Comparison of ENCODE assay signal across 26 mouse cellular contexts in the genomic region with DNA sequence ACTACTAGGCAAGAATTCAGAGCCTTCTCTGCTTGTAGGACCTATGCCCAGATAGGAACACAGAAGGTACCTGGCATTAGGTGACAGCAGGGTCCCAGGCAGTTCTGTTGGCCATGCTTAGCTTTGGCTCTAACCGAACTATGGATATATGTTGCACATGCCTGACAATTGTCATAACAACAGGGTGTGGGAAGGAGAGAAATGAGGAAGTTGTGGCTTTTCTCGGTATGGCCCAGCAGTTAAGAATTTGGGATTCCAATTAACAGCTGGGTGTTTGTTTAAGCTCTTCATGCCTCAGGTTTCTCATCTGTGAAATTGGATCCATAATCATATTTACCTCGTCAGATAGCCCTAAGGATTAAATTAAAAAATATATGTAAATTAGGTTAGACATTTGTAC.
DNase-seq lines count a peak whose midpoint lies in the region; ATAC-seq and TF ChIP-seq lines count a peak whose summit lies in the region.
"Had no signal": no experiment of that assay in that cellular context is flagged by ENCODE, and none has a peak within 500 bp of the region (broad histone marks: within the 10 kb centered on the region; RNA-seq: fewer than 3 reads in every experiment).

No protein-coding gene starts in this region.

- no peaks in the 10 kb centered on the region for H3K9me3 ChIP-seq in midbrain, embryonic 11.5 days (ENCODE audit: control insufficient read depth, low read length)
- H3K9me3 ChIP-seq in midbrain, embryonic 16.5 days (replicated peaks; ENCODE audit: control insufficient read depth, low read length, poor library complexity, severe bottlenecking), result no peaks in the 10 kb centered on the region
- no peaks in the 10 kb centered on the region for H3K9me3 ChIP-seq in MEL (replicated peaks; ENCODE audit: insufficient read depth, low read length)
- H3K9me3 ChIP-seq: embryonic facial prominence, embryonic 10.5 days; heart, embryonic 12.5 days; hindbrain, embryonic 13.5 days; limb, embryonic 15.5 days; midbrain, embryonic 13.5 days had no signal

- no peaks in the 10 kb centered on the region for H3K36me3 ChIP-seq in midbrain, embryonic 11.5 days (ENCODE audit: control insufficient read depth, insufficient read depth, low read length)
- H3K36me3 ChIP-seq in midbrain, embryonic 16.5 days (ENCODE audit: control insufficient read depth, insufficient read depth, low read length), result no peaks in the 10 kb centered on the region
- H3K36me3 ChIP-seq in MEL (ENCODE audit: control insufficient read depth in 1 of 2, insufficient read depth in 2 of 2, low read length in 2 of 2), result peaks cover 0 to 46% of the 10 kb centered on the region in 2 experiments; a peak in 2 of 4 replicates
- no peaks in the 10 kb centered on the region for H3K36me3 ChIP-seq in splenic B cell, adult 2 months (ENCODE audit: control insufficient read depth, insufficient read depth, low read length, poor library complexity, severe bottlenecking)
- H3K36me3 ChIP-seq: embryonic facial prominence, embryonic 10.5 days; heart, embryonic 12.5 days; hindbrain, embryonic 13.5 days; limb, embryonic 15.5 days; midbrain, embryonic 13.5 days had no signal

- TF ChIP-seq EP300 in MEL (IDR thresholded peaks at IDR 0.05; ENCODE audit: low read depth in 1 of 2, low read length in 2 of 2), result peak; percentile 96

- TF ChIP-seq POLR2A in MEL (IDR thresholded peaks at IDR 0.05; ENCODE audit: control insufficient read depth in 1 of 2, insufficient read depth in 1 of 2, low read depth in 1 of 2, low read length in 2 of 2, poor library complexity in 1 of 2), result no peak

- H3K9ac ChIP-seq in midbrain, embryonic 11.5 days (ENCODE audit: low read length), result no peak overlapping the region
- no peak overlapping the region for H3K9ac ChIP-seq in midbrain, embryonic 16.5 days (ENCODE audit: low read depth, low read length)
- no peak overlapping the region; the same call in 1 of the 2 replicates for H3K9ac ChIP-seq in MEL (ENCODE audit: control insufficient read depth, low read depth, low read length, poor library complexity, severe bottlenecking)
- H3K9ac ChIP-seq: heart, embryonic 12.5 days; hindbrain, embryonic 13.5 days; limb, embryonic 15.5 days; midbrain, embryonic 13.5 days had no signal

- 84% methylated on average over 3 of the region's 3 CpGs for WGBS in midbrain, embryonic 11.5 days
- WGBS in midbrain, embryonic 16.5 days, result 76% methylated on average over 3 of the region's 3 CpGs

- ATAC-seq in midbrain, embryonic 11.5 days (ENCODE audit: low FRiP score), result no peak
- ATAC-seq in midbrain, embryonic 16.5 days, result no peak
- peak; percentile 97 to 98 for ATAC-seq in hematopoietic stem cell, adult 5-6 weeks (replicated peaks in 1 of 2; ENCODE audit: insufficient read depth in 1 of 2, low FRiP score in 2 of 2, low TSS enrichment in 1 of 2, low read depth in 1 of 2, poor library complexity in 2 of 2, severe bottlenecking in 2 of 2)
- ATAC-seq: forebrain, embryonic 16.5 days; midbrain, embryonic 13.5 days had no signal

- H3K27ac ChIP-seq in midbrain, embryonic 11.5 days (ENCODE audit: low read depth, low read length), result no peak overlapping the region
- no peak overlapping the region for H3K27ac ChIP-seq in midbrain, embryonic 16.5 days (ENCODE audit: low read length)
- peak overlapping the region; percentile 76 for H3K27ac ChIP-seq in MEL (ENCODE audit: control insufficient read depth, low read depth, low read length)
- H3K27ac ChIP-seq: embryonic facial prominence, embryonic 10.5 days; hindbrain, embryonic 13.5 days; kidney, postnatal 0 days; limb, embryonic 15.5 days; midbrain, embryonic 13.5 days had no signal

- no peaks in the 10 kb centered on the region for H3K79me2 ChIP-seq in MEL (ENCODE audit: control insufficient read depth, insufficient read depth, low read length, poor library complexity)

- H3K4me3 ChIP-seq in midbrain, embryonic 11.5 days (ENCODE audit: low read depth, low read length), result no peak overlapping the region
- H3K4me3 ChIP-seq in midbrain, embryonic 16.5 days (ENCODE audit: low read depth, low read length), result no peak overlapping the region
- H3K4me3 ChIP-seq in MEL (ENCODE audit: control insufficient read depth in 1 of 2, insufficient read depth in 1 of 2, low read depth in 2 of 2, low read length in 2 of 2), result peak overlapping the region in 1 of 2 experiments; percentile 33; a peak in 1 of 4 replicates
- H3K4me3 ChIP-seq: embryonic facial prominence, embryonic 10.5 days; heart, embryonic 12.5 days; hindbrain, embryonic 13.5 days; limb, embryonic 15.5 days; midbrain, embryonic 13.5 days had no signal

- H3K4me2 ChIP-seq in midbrain, embryonic 11.5 days, result no peak overlapping the region
- H3K4me2 ChIP-seq in midbrain, embryonic 16.5 days (ENCODE audit: low read length), result no peak overlapping the region
- H3K4me2 ChIP-seq: heart, embryonic 12.5 days; hindbrain, embryonic 13.5 days; limb, embryonic 15.5 days; midbrain, embryonic 13.5 days had no signal

- no peaks in the 10 kb centered on the region for H3K27me3 ChIP-seq in midbrain, embryonic 11.5 days (ENCODE audit: control insufficient read depth, insufficient read depth, low read length)
- no peaks in the 10 kb centered on the region for H3K27me3 ChIP-seq in midbrain, embryonic 16.5 days (ENCODE audit: control insufficient read depth, insufficient read depth, low read depth, low read length)
- no peaks in the 10 kb centered on the region for H3K27me3 ChIP-seq in MEL (ENCODE audit: control insufficient read depth in 1 of 2, insufficient read depth in 2 of 2, low read length in 2 of 2)
- no peaks in the 10 kb centered on the region for H3K27me3 ChIP-seq in splenic B cell, adult 2 months (ENCODE audit: control insufficient read depth, insufficient read depth, low read length, poor library complexity, severe bottlenecking)
- H3K27me3 ChIP-seq: heart, embryonic 12.5 days; hindbrain, embryonic 13.5 days; limb, embryonic 15.5 days; midbrain, embryonic 13.5 days had no signal

- H3K4me1 ChIP-seq in midbrain, embryonic 11.5 days (ENCODE audit: control insufficient read depth, insufficient read depth, low read length), result no peaks in the 10 kb centered on the region
- H3K4me1 ChIP-seq in midbrain, embryonic 16.5 days (ENCODE audit: control insufficient read depth, insufficient read depth, low read length), result no peaks in the 10 kb centered on the region
- H3K4me1 ChIP-seq in MEL (ENCODE audit: control insufficient read depth in 1 of 2, insufficient read depth in 2 of 2, low read length in 2 of 2), result peaks cover 16 to 30% of the 10 kb centered on the region in 2 experiments
- H3K4me1 ChIP-seq: embryonic facial prominence, embryonic 10.5 days; heart, embryonic 12.5 days; hindbrain, embryonic 13.5 days; limb, embryonic 15.5 days; midbrain, embryonic 13.5 days had no signal

- TF ChIP-seq RAD21 in MEL (IDR thresholded peaks at IDR 0.05; ENCODE audit: low read depth, low read length), result no peak

- peak; percentile 77 for DNase-seq in midbrain, embryonic 11.5 days (ENCODE audit: low spot score, missing footprints)
- DNase-seq in MEL (ENCODE audit: low read depth, low spot score), result peak; percentile 93
- peak; percentile 27 for DNase-seq in splenic B cell, adult 2 months (ENCODE audit: low read depth, low spot score)
- DNase-seq in thymus, postnatal 10 days (ENCODE audit: low spot score in 2 of 2), result no peak
- DNase-seq in frontal cortex, postnatal 10 days (ENCODE audit: low spot score in 2 of 2), result no peak
- DNase-seq: adrenal gland, postnatal 14 days; cerebellum, adult 9-10 months; gastrocnemius, postnatal 14 days; heart, adult 18-20 months; heart, postnatal 14 days; kidney, adult 2 months; layer of hippocampus, adult 9-11 months; left cerebral cortex, postnatal 4 days; lung, adult 18-20 months; lung, postnatal 14 days; right cerebral cortex, postnatal 14 days; thymus, postnatal 25 days had no signal

- TF ChIP-seq CTCF in MEL (IDR thresholded peaks at IDR 0.05 in 2 of 3, conservative IDR thresholded peaks at IDR 0.05 in 1 of 3; ENCODE audit: control insufficient read depth in 1 of 3, insufficient read depth in 1 of 3, low read depth in 2 of 3, low read length in 3 of 3, poor library complexity in 1 of 3, severe bottlenecking in 1 of 3), result no peak

TF ChIP-seq in MEL, 35 proteins besides CTCF, POLR2A, EP300 and RAD21 (continues in another document):
- no peak for TF ChIP-seq GABPA (IDR thresholded peaks at IDR 0.05; ENCODE audit: low read depth, low read length)
- TF ChIP-seq MAFK (IDR thresholded peaks at IDR 0.05; ENCODE audit: borderline replicate concordance, low read depth, low read length), result no peak
- TF ChIP-seq ELF1 (IDR thresholded peaks at IDR 0.05; ENCODE audit: low read depth, low read length), result no peak
- TF ChIP-seq RCOR1 (IDR thresholded peaks at IDR 0.05; ENCODE audit: low read depth, low read length), result peak; percentile 81
- TF ChIP-seq USF1 (IDR thresholded peaks at IDR 0.05; ENCODE audit: low read depth, low read length), result no peak
- peak; percentile 75 for TF ChIP-seq GATA1 (IDR thresholded peaks at IDR 0.05; ENCODE audit: low read depth, low read length)
- TF ChIP-seq MYB (IDR thresholded peaks at IDR 0.05; ENCODE audit: low read depth, low read length), result peak; percentile 88
- TF ChIP-seq HCFC1 (IDR thresholded peaks at IDR 0.05; ENCODE audit: low read depth, low read length), result 0 out of 2 replicates have a peak, but pooled peaks have one; percentile 8
- TF ChIP-seq SMC3 (IDR thresholded peaks at IDR 0.05; ENCODE audit: low read depth, low read length), result no peak
- TF ChIP-seq TBP (IDR thresholded peaks at IDR 0.05; ENCODE audit: low read depth, low read length), result peak; percentile 70
- no peak for TF ChIP-seq NELFE (IDR thresholded peaks at IDR 0.05; ENCODE audit: low read depth, low read length)
- no peak for TF ChIP-seq UBTF (IDR thresholded peaks at IDR 0.05; ENCODE audit: borderline replicate concordance, insufficient read depth, low read depth, low read length)
- TF ChIP-seq SIN3A (IDR thresholded peaks at IDR 0.05; ENCODE audit: low read length), result peak; percentile 87
- peak; percentile 89 for TF ChIP-seq MXI1 (IDR thresholded peaks at IDR 0.05; ENCODE audit: low read depth, low read length)
- peak; percentile 78; the same call in 1 of the 2 replicates for TF ChIP-seq BHLHE40 (IDR thresholded peaks at IDR 0.05; ENCODE audit: borderline replicate concordance, low read depth, low read length)
- peak; percentile 93 for TF ChIP-seq MYC (IDR thresholded peaks at IDR 0.05; ENCODE audit: low read depth, low read length)
- TF ChIP-seq E2F4 (IDR thresholded peaks at IDR 0.05; ENCODE audit: borderline replicate concordance, low read depth, low read length), result no peak
- no peak for TF ChIP-seq POLR2AphosphoS2 (IDR thresholded peaks at IDR 0.05; ENCODE audit: low read length)
- TF ChIP-seq ZC3H11A (IDR thresholded peaks at IDR 0.05; ENCODE audit: low read depth, low read length), result no peak
- no peak for TF ChIP-seq JUND (IDR thresholded peaks at IDR 0.05; ENCODE audit: low read depth, low read length)
- no peak for TF ChIP-seq MEF2A (IDR thresholded peaks at IDR 0.05; ENCODE audit: extremely low read depth, insufficient replicate concordance, low read depth, low read length, poor library complexity, severe bottlenecking)
- TF ChIP-seq NRF1 (IDR thresholded peaks at IDR 0.05; ENCODE audit: insufficient read depth, low read depth, low read length, poor library complexity, severe bottlenecking), result no peak

Comparison
In these comparisons a context has a peak if more than half of its experiments do, and no peak if none do; other contexts are left out.
1. ATAC-seq: peak in hematopoietic stem cell, adult 5-6 weeks (2 of 2); none in midbrain, embryonic 11.5 days (single experiment) and midbrain, embryonic 16.5 days (single experiment).
2. DNase-seq: peak in midbrain, embryonic 11.5 days (single experiment), MEL (single experiment) and splenic B cell, adult 2 months (single experiment); none in thymus, postnatal 10 days (0 of 2) and frontal cortex, postnatal 10 days (0 of 2).